Mouse (Mus musculus): ENCODE measurements around the gene Zc3h13. TPM values are rescaled to one million over a fixed set of nuclear protein-coding genes. Genes with fewer than 3 reads are reported as not detected.

Gene Zc3h13
- polyA plus RNA-seq, 1 experiment from 2014 or later: 38.5 TPM

DNA sequence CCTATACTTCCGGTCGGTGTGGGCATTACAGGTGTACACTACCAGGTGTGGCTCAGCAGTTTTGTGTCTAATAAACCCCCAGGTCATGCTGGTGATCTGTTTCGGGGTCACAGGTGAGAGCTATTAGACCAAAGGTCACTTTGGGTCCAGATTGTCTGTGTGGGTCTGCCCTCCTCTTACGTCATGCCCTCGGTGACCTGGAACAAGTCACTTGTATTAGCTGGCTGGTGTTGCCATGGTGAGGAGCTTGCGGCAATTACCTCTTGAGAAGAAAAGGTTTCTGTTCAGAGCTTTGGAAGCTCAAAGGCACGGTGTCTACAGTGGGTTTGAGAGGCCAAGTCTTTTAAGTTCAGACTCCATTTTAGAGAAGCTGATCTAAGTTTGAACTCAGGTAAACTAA lies 93.4 kb downstream of the Zc3h13 start:
- no peak overlapping the region for H3K27ac ChIP-seq (ENCODE audit: low read depth, low read length)
- H3K9me3 ChIP-seq (ENCODE audit: control insufficient read depth, low read length): no peaks in the 10 kb centered on the region
- no peak overlapping the region for H3K9ac ChIP-seq (ENCODE audit: low read depth, low read length)
- 46% methylated on average over 7 of the region's 7 CpGs for WGBS
- no peak overlapping the region for H3K4me3 ChIP-seq (ENCODE audit: low read length)
- H3K27me3 ChIP-seq (replicated peaks; ENCODE audit: control insufficient read depth, insufficient read depth, low read length): no peaks in the 10 kb centered on the region
- H3K4me1 ChIP-seq (ENCODE audit: control insufficient read depth, insufficient read depth, low read depth, low read length): peaks cover 2% of the 10 kb centered on the region
- H3K4me2 ChIP-seq (ENCODE audit: low read length): no peak overlapping the region
- H3K36me3 ChIP-seq (ENCODE audit: control insufficient read depth, insufficient read depth, low read length): no peaks in the 10 kb centered on the region
- ATAC-seq: no peak

Small RNA genes within 50 kb of the gene (microRNA-seq; reads per million reads assigned to microRNA genes)
- not detected for gene Gm44482

Other genes starting within 250 kb of the Zc3h13 start
- 0.08 TPM in 1 of 2 replicates, not detected in the other for gene Lrrc63, start 153.5 kb upstream of the Zc3h13 start, polyA plus RNA-seq (2015; fragmentation: Nextera tagmentation; extraction: Ambion mirVana)
- gene Lcp1, start 153.3 kb upstream of the Zc3h13 start, polyA plus RNA-seq (2015; fragmentation: Nextera tagmentation; extraction: Ambion mirVana): 10.4 and 15.3 TPM in 2 replicates
- 0.14 TPM in 1 of 2 replicates, not detected in the other for gene Cpb2, start 42.1 kb upstream of the Zc3h13 start, polyA plus RNA-seq (2015; fragmentation: Nextera tagmentation; extraction: Ambion mirVana)
- gene Siah3, start 171.6 kb downstream of the Zc3h13 start, polyA plus RNA-seq (2015; fragmentation: Nextera tagmentation; extraction: Ambion mirVana): 2.9 and 5.2 TPM in 2 replicates